Mouse (Mus musculus) kidney, postnatal 25 days (tissue): ENCODE data around the gene Ripor3.

ENCODE experiments used
- DNase-seq, 2 experiments: peaks; one replicate each; pipeline ENCODE4 v3.0.0; 2021; ENCODE audit warnings: mixed read lengths in 2 of 2

Ripor3 gene

GRCm38 (mm10) chr2:167984371-167984770 lies 26.0 kb downstream of the Ripor3 start:
- DNase-seq: no peak

GRCm38 (mm10) chr2:167982646-167983045 lies 27.8 kb downstream of the Ripor3 start:
- DNase-seq: peak in 1 of 2 experiments; percentile 33

- DNase-seq: no peak
These were observed 30.0 kb downstream of the Ripor3 start for GRCm38 (mm10) chr2:167980391-167980790.

- no peak for DNase-seq
These were observed 32.1 kb downstream of the Ripor3 start for GRCm38 (mm10) chr2:167978271-167978670.

- no peak for DNase-seq
These were observed 34.7 kb downstream of the Ripor3 start for GRCm38 (mm10) chr2:167975746-167976145.

GRCm38 (mm10) chr2:167972809-167973208 lies 37.6 kb downstream of the Ripor3 start:
- no peak for DNase-seq

GRCm38 (mm10) chr2:167972146-167972545 lies 38.3 kb downstream of the Ripor3 start:
- DNase-seq: no peak

GRCm38 (mm10) chr2:167969851-167970541 lies 40.4 kb downstream of the Ripor3 start:
- DNase-seq: no peak

- DNase-seq: no peak
These were observed 41.9 kb downstream of the Ripor3 start for GRCm38 (mm10) chr2:167968504-167968903.

- DNase-seq: no peak
These were observed 44.5 kb downstream of the Ripor3 start for GRCm38 (mm10) chr2:167965911-167966310.

GRCm38 (mm10) chr2:167964320-167964719 lies 46.1 kb downstream of the Ripor3 start:
- DNase-seq: no peak

- peak in 1 of 2 experiments; percentile 38 for DNase-seq
These were observed 46.6 kb downstream of the Ripor3 start for GRCm38 (mm10) chr2:167963778-167964300.

- DNase-seq: no peak
These were observed 47.2 kb downstream of the Ripor3 start for GRCm38 (mm10) chr2:167963176-167963575.

GRCm38 (mm10) chr2:167962347-167962746 lies 48.1 kb downstream of the Ripor3 start:
- peak; percentile 35 to 71 for DNase-seq

GRCm38 (mm10) chr2:167960584-167960983 lies 49.8 kb downstream of the Ripor3 start:
- no peak for DNase-seq

- peak in 1 of 2 experiments; percentile 38 for DNase-seq
These were observed 50.4 kb downstream of the Ripor3 start for GRCm38 (mm10) chr2:167959996-167960395.

- peak; percentile 35 to 75 for DNase-seq
These were observed 51.0 kb downstream of the Ripor3 start for GRCm38 (mm10) chr2:167959384-167959911.

GRCm38 (mm10) chr2:167958843-167959242 lies 51.6 kb downstream of the Ripor3 start:
- DNase-seq: peak; percentile 92 to 96

- DNase-seq: peak; percentile 79 to 86
These were observed 52.2 kb downstream of the Ripor3 start for GRCm38 (mm10) chr2:167958082-167958788.

- DNase-seq: peak in 1 of 2 experiments; percentile 34
These were observed 52.9 kb downstream of the Ripor3 start for GRCm38 (mm10) chr2:167957539-167957938.

GRCm38 (mm10) chr2:167954928-167955327 lies 55.5 kb downstream of the Ripor3 start:
- DNase-seq: no peak

- no peak for DNase-seq
These were observed 56.6 kb downstream of the Ripor3 start for GRCm38 (mm10) chr2:167953819-167954218.
